Mouse (Mus musculus) right cerebral cortex, adult 2 months (tissue): ENCODE measurements at regions not wholly inside any gene's neighbourhood (a gene's known extent, or its start where the extent isn't known, plus 50 kb on each side); places are given as distances from the start of the nearest gene placed in this dataset.

Experiments used
- DNase-seq, 2 experiments: peaks; one replicate each; pipeline ENCODE4 v3.0.0; 2021 to 2022; ENCODE audit warnings: low spot score in 2 of 2

GRCm38 (mm10) chr6:14819798-14820197 is 64.7 kb upstream of the Ppp1r3a start:
- DNase-seq, result no peak

GRCm38 (mm10) chr6:14824777-14825176 is 69.7 kb upstream of the Ppp1r3a start:
- DNase-seq, result no peak

GRCm38 (mm10) chr6:14838910-14839309 is 62.2 kb upstream of the Foxp2 start:
- DNase-seq, result peak; percentile 3 to 33
